Mouse (Mus musculus) olfactory bulb, adult 2 months (tissue): Measurements from ENCODE around the gene Myo9a.
"Not testable (repeated sequence)": the region's sequence is repeated elsewhere in the genome, so short reads cannot be mapped to it uniquely, and the experiment has no call there.

Source experiments
- CTCF ChIP-seq: fragments of 200-500 bp; IDR thresholded peaks from 2 replicates; pipeline ENCODE4 v1.5.1; 2012; ENCODE audit warnings: low read depth, mild to moderate bottlenecking, low read length, moderate library complexity; ENCODE audit not compliant: insufficient read depth
- POLR2A ChIP-seq: fragments of 200-500 bp; IDR thresholded peaks from 2 replicates; pipeline ENCODE4 v1.6.1; 2012; ENCODE audit warnings: mild to moderate bottlenecking, low read depth, low read length, moderate library complexity; ENCODE audit not compliant: insufficient read depth

GRCm38 (mm10) chr9:59935866-59936265 is 185.2 kb downstream of the Myo9a start:
- not testable (repeated sequence) for TF ChIP-seq POLR2A, CTCF
